Mouse (Mus musculus) lung, embryonic 16.5 days (tissue): Measurements from ENCODE around the gene Akap13. TPM values are rescaled to one million over a fixed set of nuclear protein-coding genes. Genes with fewer than 3 reads are reported as not detected.

ENCODE experiments used
- ATAC-seq: fragments of 200-750 bp; cut with Nextera tagmentation; 2 replicates; pipeline ENCODE4 v1.8.0; 2017; ENCODE audit warnings: low read depth, mild to moderate bottlenecking, moderate library complexity
- H3K27ac ChIP-seq: fragments of 300-500 bp; sonication (generic); 2 replicates; pipeline ENCODE4 v1.5.1; 2014; ENCODE audit warnings: mild to moderate bottlenecking, control low read depth, low read length
- H3K27me3 ChIP-seq: fragments of 300-500 bp; sonication (generic); 2 replicates; pipeline ENCODE4 v1.6.1; 2014; ENCODE audit warnings: low read depth, low read length, mixed read lengths; ENCODE audit not compliant: control insufficient read depth, insufficient read depth
- H3K36me3 ChIP-seq: fragments of 300-500 bp; sonication (generic); 2 replicates; pipeline ENCODE4 v1.6.1; 2014; ENCODE audit warnings: low read length; ENCODE audit not compliant: control insufficient read depth, insufficient read depth
- H3K4me1 ChIP-seq: fragments of 300-500 bp; sonication (generic); replicated peaks from 2 replicates; pipeline ENCODE4 v1.6.1; 2014; ENCODE audit warnings: low read length, mixed read lengths; ENCODE audit not compliant: control insufficient read depth, insufficient read depth
- H3K4me2 ChIP-seq: fragments of 300-500 bp; sonication (generic); 2 replicates; pipeline ENCODE4 v1.6.1; 2014; ENCODE audit warnings: low read depth, low read length, control low read depth
- H3K4me3 ChIP-seq: fragments of 300-500 bp; sonication (generic); 2 replicates; pipeline ENCODE4 v1.5.1; 2014; ENCODE audit warnings: mild to moderate bottlenecking, low read length, control low read depth
- H3K9ac ChIP-seq: fragments of 300-500 bp; sonication (generic); 2 replicates; pipeline ENCODE4 v1.6.1; 2014; ENCODE audit warnings: low read length, control low read depth
- H3K9me3 ChIP-seq: fragments of 300-500 bp; sonication (generic); 2 replicates; pipeline ENCODE4 v1.6.1; 2016; ENCODE audit warnings: low read length; ENCODE audit not compliant: control insufficient read depth
- WGBS: fragments of 180-500 bp; shearing (Covaris S2); extraction: QIAGEN DNeasy Blood & Tissue Kit; methylation state at CpG from one replicate; pipeline ENCODE4 v1.1.7; 2014; 5-methylcytosine and 5-hydroxymethylcytosine counted together
- polyA plus RNA-seq: library from polyadenylated mRNA; unstranded; fragments of >200 nt; fragmentation: Nextera tagmentation; extraction: Ambion mirVana; gene quantifications from 2 replicates; pipeline ENCODE4 v1.2.1, GENCODE M21; 2015

Akap13 gene
- polyA plus RNA-seq, 1 experiment from 2014 or later, result 39.0 TPM

DNA sequence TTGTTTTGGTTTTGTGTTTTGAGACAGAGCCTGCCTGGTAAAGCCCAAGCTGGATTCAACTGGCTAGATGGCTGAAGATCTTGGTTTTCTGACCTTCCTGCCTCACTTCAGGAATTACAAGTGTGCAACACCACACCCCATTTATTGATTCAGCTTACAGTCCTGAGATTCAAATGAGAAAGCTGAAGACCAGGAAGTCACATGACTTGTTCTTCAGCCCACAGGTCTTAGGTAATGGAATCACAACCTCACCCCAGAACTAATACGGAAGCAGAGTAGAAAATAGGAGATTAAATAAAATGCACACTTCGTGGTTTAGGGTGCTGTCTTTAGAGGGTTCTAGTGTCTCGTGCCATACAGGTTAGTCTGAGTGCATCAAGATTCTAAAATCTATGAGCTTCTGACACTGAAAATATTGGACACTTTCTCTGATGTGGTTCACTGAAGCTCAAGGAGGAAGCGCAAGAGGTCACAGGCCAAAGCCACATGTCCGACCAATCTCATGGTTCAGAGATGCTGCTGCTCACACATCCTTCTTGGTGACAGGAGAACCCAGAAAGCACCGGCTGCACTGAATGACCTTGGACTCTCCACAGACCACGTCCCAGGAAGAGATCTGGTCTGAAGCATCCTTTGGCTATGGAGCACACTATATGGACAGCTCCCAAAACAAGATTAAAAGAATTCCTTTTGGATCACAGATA, 39.3 kb upstream of the Akap13 start:
- Histone ChIP-seq H3K9ac (no peak overlapping the region), H3K4me3 (no peak overlapping the region), H3K4me2 (no peak overlapping the region), H3K4me1 (0 out of 2 replicates have a peak, but pooled peaks cover 3% of the 10 kb centered on the region), H3K27me3 (no peaks in the 10 kb centered on the region), H3K36me3 (no peaks in the 10 kb centered on the region), H3K9me3 (no peaks in the 10 kb centered on the region), H3K27ac (peak overlapping the region; percentile 50)
- WGBS, result 73% methylated on average over 7 of the region's 7 CpGs
- no peak for ATAC-seq

DNA sequence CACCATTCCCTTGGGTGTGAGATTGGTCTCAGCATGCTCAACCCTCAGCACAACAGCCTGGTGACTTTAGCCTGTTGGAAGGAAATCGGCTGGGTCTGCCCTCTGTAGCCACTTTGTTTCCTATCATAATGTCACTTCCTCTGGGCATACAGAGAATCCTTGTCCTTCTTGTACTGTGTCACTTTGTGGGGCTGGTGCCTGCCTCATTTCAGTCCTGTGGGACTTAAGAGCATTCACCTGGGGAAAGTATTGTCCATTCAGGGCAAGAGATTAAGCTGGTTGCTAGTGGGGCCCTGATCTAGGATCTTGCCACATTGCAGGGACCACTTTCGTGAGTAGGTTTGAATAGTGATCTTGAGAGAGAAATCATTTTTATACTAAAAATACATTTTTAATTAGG, 34.4 kb upstream of the Akap13 start:
- Histone ChIP-seq H3K9me3 (no peaks in the 10 kb centered on the region; the same call in 1 of the 2 replicates), H3K36me3 (no peaks in the 10 kb centered on the region), H3K4me1 (no peaks in the 10 kb centered on the region), H3K4me3 (no peak overlapping the region), H3K4me2 (no peak overlapping the region), H3K27me3 (no peaks in the 10 kb centered on the region), H3K27ac (no peak overlapping the region), H3K9ac (no peak overlapping the region)
- WGBS, result 80% methylated on average over 2 of the region's 2 CpGs
- ATAC-seq, result no peak

DNA sequence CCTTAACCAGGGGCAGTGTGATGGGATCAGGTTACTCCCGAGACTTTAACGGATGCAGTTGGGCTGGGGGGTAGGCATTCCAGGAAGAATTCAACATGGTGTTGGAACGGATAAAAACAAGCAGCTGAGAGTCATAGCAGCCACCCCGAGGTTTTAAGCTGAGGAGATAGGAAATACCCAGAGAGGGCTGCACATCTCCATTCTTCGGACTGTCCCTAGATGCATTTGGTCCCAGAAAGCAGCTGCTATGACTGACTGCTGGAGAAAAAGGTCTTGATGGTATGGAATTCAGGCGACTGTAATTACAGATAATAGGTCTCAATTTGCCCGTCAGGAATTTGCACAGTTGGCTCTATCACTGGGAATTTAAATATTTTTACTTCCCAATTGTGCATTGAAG, 31.2 kb upstream of the Akap13 start:
- no peaks in the 10 kb centered on the region; the same call in 1 of the 2 replicates for H3K9me3 ChIP-seq
- H3K27me3 ChIP-seq, result no peaks in the 10 kb centered on the region
- H3K36me3 ChIP-seq, result no peaks in the 10 kb centered on the region
- no peak overlapping the region for H3K4me2 ChIP-seq
- H3K4me3 ChIP-seq, result no peak overlapping the region
- H3K9ac ChIP-seq, result no peak overlapping the region
- no peak for ATAC-seq
- WGBS, result 34% methylated on average over 7 of the region's 7 CpGs
- H3K4me1 ChIP-seq, result no peaks in the 10 kb centered on the region
- no peak overlapping the region for H3K27ac ChIP-seq

DNA sequence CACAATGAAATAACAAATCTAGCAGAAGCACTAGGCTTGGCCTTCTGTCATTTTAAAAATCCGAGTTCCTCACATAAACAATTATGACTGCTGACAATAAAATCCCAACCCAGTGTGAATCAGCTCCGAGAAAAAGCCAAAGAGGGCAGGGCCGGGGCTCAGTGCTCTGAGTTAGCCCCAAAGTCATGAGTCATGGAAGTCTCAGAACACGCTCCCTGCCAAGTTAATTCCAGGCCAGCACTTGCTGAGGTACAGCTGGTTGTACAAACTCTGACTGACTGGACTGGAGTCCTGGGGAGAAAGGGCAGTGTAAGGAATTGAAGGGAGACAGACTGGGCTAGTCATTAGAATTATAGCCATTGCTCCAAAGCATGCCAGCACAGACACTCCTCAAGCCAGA, 28.0 kb upstream of the Akap13 start:
- 44% methylated on average over 4 of the region's 4 CpGs for WGBS
- H3K4me2 ChIP-seq, result no peak overlapping the region
- H3K9me3 ChIP-seq, result no peaks in the 10 kb centered on the region; the same call in 1 of the 2 replicates
- H3K27ac ChIP-seq, result no peak overlapping the region
- H3K27me3 ChIP-seq, result no peaks in the 10 kb centered on the region
- no peak overlapping the region for H3K4me3 ChIP-seq
- ATAC-seq, result peak; percentile 51; the same call in 1 of the 2 replicates
- no peaks in the 10 kb centered on the region for H3K4me1 ChIP-seq
- no peaks in the 10 kb centered on the region for H3K36me3 ChIP-seq
- no peak overlapping the region for H3K9ac ChIP-seq

DNA sequence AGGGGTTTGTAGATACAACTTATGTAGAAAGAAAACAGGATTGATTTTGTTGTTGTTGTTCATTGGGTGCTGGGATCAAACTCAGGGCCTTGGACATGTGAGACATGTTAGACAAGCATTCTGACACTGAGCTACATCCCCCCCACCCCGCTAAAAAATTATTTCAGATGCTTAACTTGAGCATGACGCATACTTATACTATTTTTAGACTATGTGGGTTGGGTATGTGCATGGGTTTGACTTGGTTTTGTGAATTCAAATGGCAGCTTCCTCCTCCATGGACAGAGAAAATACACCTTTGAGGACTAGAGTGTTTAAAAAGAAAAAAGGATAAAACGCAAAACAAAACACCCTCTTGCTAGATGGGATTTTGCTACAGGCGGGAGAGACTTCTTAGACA, 26.4 kb upstream of the Akap13 start:
- H3K4me3 ChIP-seq, result no peak overlapping the region
- H3K4me1 ChIP-seq, result no peaks in the 10 kb centered on the region
- no peaks in the 10 kb centered on the region for H3K27me3 ChIP-seq
- H3K9ac ChIP-seq, result no peak overlapping the region
- H3K36me3 ChIP-seq, result no peaks in the 10 kb centered on the region
- H3K27ac ChIP-seq, result no peak overlapping the region
- no peak for ATAC-seq
- 77% methylated on average over 4 of the region's 4 CpGs for WGBS
- no peak overlapping the region for H3K4me2 ChIP-seq
- no peaks in the 10 kb centered on the region for H3K9me3 ChIP-seq

DNA sequence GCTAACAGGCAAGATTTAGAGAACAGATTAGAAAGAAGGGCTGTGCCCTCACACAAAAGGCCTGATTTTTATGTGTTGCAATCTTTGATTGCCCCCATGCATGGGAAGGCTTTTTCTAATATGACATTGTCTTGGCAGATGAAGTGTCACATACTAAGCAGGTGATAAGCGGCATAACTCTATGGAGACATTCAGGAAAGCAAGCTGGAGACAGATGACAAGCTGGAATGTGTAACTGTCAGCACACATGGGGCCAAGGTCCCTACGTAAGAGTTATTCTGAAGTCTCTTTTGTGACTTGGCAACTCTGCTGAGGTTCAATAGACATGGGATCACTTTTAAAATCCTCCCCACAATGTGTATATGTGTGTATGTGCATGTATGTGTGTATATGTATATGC, 24.8 kb upstream of the Akap13 start:
- H3K36me3 ChIP-seq, result no peaks in the 10 kb centered on the region
- H3K4me2 ChIP-seq, result no peak overlapping the region
- peak; percentile 38; the same call in 1 of the 2 replicates for ATAC-seq
- H3K4me3 ChIP-seq, result no peak overlapping the region
- no peak overlapping the region for H3K27ac ChIP-seq
- WGBS, result 60% methylated on average over 2 of the region's 2 CpGs
- H3K9me3 ChIP-seq, result no peaks in the 10 kb centered on the region
- no peak overlapping the region for H3K9ac ChIP-seq
- no peaks in the 10 kb centered on the region for H3K27me3 ChIP-seq
- H3K4me1 ChIP-seq, result no peaks in the 10 kb centered on the region

DNA sequence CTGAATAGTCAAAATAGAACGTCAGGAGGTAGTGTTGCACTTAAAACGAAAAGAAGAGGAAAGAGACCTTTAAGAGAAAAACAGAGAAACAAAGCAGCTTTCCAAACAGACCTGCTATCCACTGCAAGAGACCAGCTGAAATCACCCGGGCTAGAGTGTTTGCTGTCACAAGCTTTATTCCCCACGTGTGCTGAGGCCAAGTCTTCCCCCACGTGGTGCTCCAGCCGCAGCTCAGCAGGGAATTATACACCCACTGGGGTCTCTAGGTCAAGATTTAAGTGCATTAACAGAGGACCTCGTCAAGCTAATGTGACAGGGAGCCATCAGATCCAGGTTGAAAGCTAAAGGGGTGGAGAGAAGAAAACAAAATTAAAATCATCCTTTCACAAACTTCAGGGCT, 24.3 kb upstream of the Akap13 start:
- Histone ChIP-seq H3K4me3 (no peak overlapping the region), H3K4me1 (no peaks in the 10 kb centered on the region), H3K9me3 (no peaks in the 10 kb centered on the region), H3K27me3 (no peaks in the 10 kb centered on the region), H3K9ac (no peak overlapping the region), H3K4me2 (no peak overlapping the region), H3K27ac (no peak overlapping the region), H3K36me3 (no peaks in the 10 kb centered on the region)
- ATAC-seq, result no peak
- 21% methylated on average over 7 of the region's 7 CpGs for WGBS

DNA sequence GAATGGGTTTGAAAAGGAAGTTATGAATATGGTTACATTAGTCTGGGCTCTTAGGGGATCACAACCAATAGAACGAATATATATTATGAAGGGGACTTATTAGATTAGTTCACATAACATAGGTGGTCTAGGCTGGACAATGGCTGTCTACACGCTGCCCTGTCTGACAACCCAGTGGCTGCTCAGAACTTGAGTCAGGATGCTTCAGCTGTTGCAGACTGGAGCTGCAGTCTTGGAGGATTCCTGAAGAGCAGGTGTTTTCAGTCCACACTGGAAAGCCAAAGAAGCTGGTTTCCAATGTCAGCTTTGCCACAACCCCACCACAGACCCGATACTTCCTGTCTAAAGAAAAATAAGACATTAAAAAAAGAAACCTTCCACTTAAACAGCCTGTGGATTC, 23.3 kb upstream of the Akap13 start:
- ATAC-seq, result no peak
- no peaks in the 10 kb centered on the region for H3K36me3 ChIP-seq
- H3K9ac ChIP-seq, result no peak overlapping the region
- no peak overlapping the region for H3K4me3 ChIP-seq
- H3K9me3 ChIP-seq, result no peaks in the 10 kb centered on the region
- WGBS, result 67% methylated on average over 3 of the region's 3 CpGs
- H3K4me1 ChIP-seq, result no peaks in the 10 kb centered on the region
- H3K27me3 ChIP-seq, result no peaks in the 10 kb centered on the region
- no peak overlapping the region for H3K27ac ChIP-seq
- H3K4me2 ChIP-seq, result no peak overlapping the region

DNA sequence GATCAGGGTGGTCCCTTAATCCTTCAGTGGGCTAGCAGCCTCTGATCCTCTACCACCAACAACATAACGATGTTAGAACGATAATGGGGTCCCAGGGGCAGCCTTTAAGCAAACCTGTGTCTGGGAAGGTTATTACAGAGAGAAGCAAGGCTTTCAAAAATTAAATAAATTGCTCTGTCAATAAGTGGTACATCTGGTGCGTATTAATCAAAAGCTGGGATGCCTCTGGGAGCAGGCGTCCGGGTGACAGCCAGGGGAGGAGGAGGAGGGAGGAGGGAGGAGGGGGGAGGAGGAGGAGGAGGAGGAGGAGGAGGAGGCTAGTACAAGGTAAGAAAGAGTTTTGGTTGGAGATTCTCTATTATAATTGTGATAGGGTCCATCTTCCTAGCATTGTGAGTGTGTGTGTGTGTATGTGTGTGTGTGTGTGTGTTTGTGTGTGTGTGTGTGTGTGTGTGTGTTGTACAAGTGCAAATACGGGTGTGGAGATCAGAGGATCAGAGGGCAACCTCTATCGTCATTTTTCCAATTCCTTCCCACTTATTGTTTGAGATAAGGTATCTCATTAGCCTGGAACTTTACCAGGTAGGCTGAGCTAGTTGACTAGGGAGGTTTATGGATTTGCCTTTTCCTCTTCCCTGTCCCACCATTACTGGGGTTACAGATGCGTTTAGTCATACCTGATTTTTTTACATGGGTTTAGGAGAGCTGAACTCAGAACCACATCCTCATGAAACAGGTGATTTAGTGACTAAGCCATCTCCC, 18.7 kb upstream of the Akap13 start:
- WGBS, result 41% methylated on average over 6 of the region's 8 CpGs
- Histone ChIP-seq H3K4me2 (no peak overlapping the region), H3K27ac (no peak overlapping the region), H3K9me3 (no peaks in the 10 kb centered on the region), H3K9ac (no peak overlapping the region), H3K4me3 (no peak overlapping the region), H3K4me1 (no peaks in the 10 kb centered on the region), H3K27me3 (no peaks in the 10 kb centered on the region), H3K36me3 (no peaks in the 10 kb centered on the region)
- ATAC-seq, result no peak
